Mouse (Mus musculus) CH12.LX (cell line): ENCODE data around the gene Bmpr2. TPM values are rescaled to one million over a fixed set of nuclear protein-coding genes. Genes with fewer than 3 reads are reported as not detected.

Experiments used
- DNase-seq: peaks from one replicate; pipeline ENCODE4 v3.0.0-alpha.2; 2013; ENCODE audit errors: extremely low read depth
- H3K27ac ChIP-seq: 2 replicates; pipeline ENCODE4 v1.5.1; 2012; ENCODE audit warnings: low read depth, mild to moderate bottlenecking, control low read depth, moderate library complexity; ENCODE audit not compliant: insufficient read depth
- H3K27me3 ChIP-seq: replicated peaks from 2 replicates; pipeline ENCODE3; 2012; ENCODE audit warnings: inconsistent platforms
- H3K36me3 ChIP-seq, 2 experiments: replicated peaks in 1 of 2; 2 replicates each; pipeline versions ENCODE3 to v1.6.1; 2012; ENCODE audit warnings: inconsistent platforms in 1 of 2, low read length in 1 of 2, mild to moderate bottlenecking in 1 of 2, mixed read lengths in 1 of 2, moderate library complexity in 1 of 2; ENCODE audit not compliant: control insufficient read depth in 1 of 2, insufficient read depth in 1 of 2
- H3K4me1 ChIP-seq, 2 experiments: 2 replicates each; pipeline ENCODE4 v1.6.1; 2012; ENCODE audit warnings: inconsistent platforms in 1 of 2, moderate library complexity in 1 of 2; ENCODE audit not compliant: insufficient read depth in 2 of 2, control insufficient read depth in 1 of 2
- H3K4me2 ChIP-seq: 2 replicates; pipeline ENCODE4 v1.6.1; 2012; ENCODE audit warnings: low read depth, mild to moderate bottlenecking, control low read depth; ENCODE audit not compliant: poor library complexity, insufficient read depth, severe bottlenecking
- H3K4me3 ChIP-seq, 3 experiments: fragments of 150-350 bp in 1 of 3; sonication (generic) in 1 of 3; replicated peaks in 1 of 3; 2 replicates each; pipeline versions ENCODE3 to v1.5.1; 2011 to 2012; ENCODE audit warnings: low read depth in 2 of 3, low read length in 2 of 3, mild to moderate bottlenecking in 2 of 3, moderate library complexity in 2 of 3, control low read depth in 1 of 3, improper control_type of control experiment in 1 of 3, inconsistent platforms in 1 of 3, mixed read lengths in 1 of 3; ENCODE audit not compliant: poor library complexity in 1 of 3
- H3K79me2 ChIP-seq: replicated peaks from 2 replicates; pipeline ENCODE4 v1.6.1; 2012; ENCODE audit warnings: mild to moderate bottlenecking, moderate library complexity; ENCODE audit not compliant: control insufficient read depth, poor library complexity, insufficient read depth, severe bottlenecking; ENCODE audit errors: extremely low read depth
- H3K9ac ChIP-seq: 2 replicates; pipeline ENCODE4 v1.6.1; 2012; ENCODE audit warnings: low read depth, mild to moderate bottlenecking, control low read depth, moderate library complexity; ENCODE audit not compliant: insufficient read depth
- H3K9me3 ChIP-seq: replicated peaks from 2 replicates; pipeline ENCODE3; 2012; ENCODE audit warnings: low read length, inconsistent platforms, mixed read lengths
- BHLHE40 ChIP-seq: IDR thresholded peaks from 2 replicates; pipeline ENCODE4 v1.6.1; 2011; ENCODE audit warnings: mild to moderate bottlenecking, low read depth, low read length, improper control_type of control experiment
- CHD2 ChIP-seq: IDR thresholded peaks from 2 replicates; pipeline ENCODE4 v1.6.1; 2011; ENCODE audit warnings: low read length, improper control_type of control experiment
- CTCF ChIP-seq, 2 experiments: IDR thresholded peaks in 1 of 2; conservative IDR thresholded peaks in 1 of 2; 2 replicates each; pipeline ENCODE4 v1.5.1; 2011 to 2012; ENCODE audit warnings: low read depth in 2 of 2, low read length in 2 of 2, improper control_type of control experiment in 1 of 2, inconsistent platforms in 1 of 2, mild to moderate bottlenecking in 1 of 2, moderate library complexity in 1 of 2
- E2F4 ChIP-seq: IDR thresholded peaks from 2 replicates; pipeline ENCODE4 v1.6.1; 2011; ENCODE audit warnings: low read depth, low read length, improper control_type of control experiment; ENCODE audit not compliant: insufficient replicate concordance
- EP300 ChIP-seq: IDR thresholded peaks from 2 replicates; pipeline ENCODE4 v1.6.1; 2011; ENCODE audit warnings: low read length, improper control_type of control experiment
- GABPA ChIP-seq: IDR thresholded peaks from 2 replicates; pipeline ENCODE4 v1.6.1; 2012; ENCODE audit warnings: low read depth, low read length, improper control_type of control experiment, inconsistent platforms; ENCODE audit not compliant: insufficient replicate concordance
- HCFC1 ChIP-seq: IDR thresholded peaks from 2 replicates; pipeline ENCODE4 v1.6.1; 2012; ENCODE audit warnings: low read depth, mild to moderate bottlenecking, inconsistent platforms, low read length, improper control_type of control experiment
- IRF4 ChIP-seq: IDR thresholded peaks from 2 replicates; pipeline ENCODE4 v1.6.1; 2014; ENCODE audit warnings: low read depth, mild to moderate bottlenecking, inconsistent platforms, low read length, improper control_type of control experiment
- MAFK ChIP-seq: IDR thresholded peaks from 2 replicates; pipeline ENCODE4 v1.6.1; 2011; ENCODE audit warnings: low read length, improper control_type of control experiment; ENCODE audit not compliant: insufficient replicate concordance
- MAX ChIP-seq: IDR thresholded peaks from 2 replicates; pipeline ENCODE4 v1.6.1; 2011; ENCODE audit warnings: low read length, improper control_type of control experiment
- MXI1 ChIP-seq: IDR thresholded peaks from 2 replicates; pipeline ENCODE4 v1.6.1; 2011; ENCODE audit warnings: mild to moderate bottlenecking, low read depth, low read length, improper control_type of control experiment
- NELFE ChIP-seq: IDR thresholded peaks from 2 replicates; pipeline ENCODE4 v1.6.1; 2011; ENCODE audit warnings: low read depth, low read length, improper control_type of control experiment
- NRF1 ChIP-seq: IDR thresholded peaks from 2 replicates; pipeline ENCODE4 v1.6.1; 2014; ENCODE audit warnings: low read depth, mild to moderate bottlenecking, inconsistent platforms, low read length, improper control_type of control experiment, moderate library complexity
- PAX5 ChIP-seq: IDR thresholded peaks from 2 replicates; pipeline ENCODE4 v1.6.1; 2012; ENCODE audit warnings: low read length, inconsistent platforms, mixed read lengths
- POLR2A ChIP-seq: IDR thresholded peaks from 2 replicates; pipeline ENCODE4 v1.6.1; 2011; ENCODE audit warnings: low read depth, mild to moderate bottlenecking, improper control_type of control experiment, low read length
- POLR2AphosphoS2 ChIP-seq: IDR thresholded peaks from 2 replicates; pipeline ENCODE4 v1.6.1; 2011; ENCODE audit warnings: low read depth, low read length, improper control_type of control experiment
- RAD21 ChIP-seq: IDR thresholded peaks from 2 replicates; pipeline ENCODE4 v1.6.1; 2011; ENCODE audit warnings: low read depth, mild to moderate bottlenecking, low read length, improper control_type of control experiment, moderate library complexity
- RCOR1 ChIP-seq: conservative IDR thresholded peaks from 2 replicates; pipeline ENCODE4 v1.6.1; 2012; ENCODE audit warnings: low read depth, mild to moderate bottlenecking, inconsistent platforms, low read length, improper control_type of control experiment
- SIN3A ChIP-seq: IDR thresholded peaks from 2 replicates; pipeline ENCODE4 v1.6.1; 2012; ENCODE audit warnings: low read length, improper control_type of control experiment, inconsistent platforms
- SMC3 ChIP-seq: IDR thresholded peaks from 2 replicates; pipeline ENCODE4 v1.6.1; 2011; ENCODE audit warnings: low read depth, low read length, improper control_type of control experiment
- TCF12 ChIP-seq: IDR thresholded peaks from 2 replicates; pipeline ENCODE4 v1.6.1; 2014; ENCODE audit warnings: low read depth, mild to moderate bottlenecking, inconsistent platforms, low read length, improper control_type of control experiment
- USF1 ChIP-seq: IDR thresholded peaks from 2 replicates; pipeline ENCODE4 v1.6.1; 2014; ENCODE audit warnings: low read depth, mild to moderate bottlenecking, inconsistent platforms, low read length, improper control_type of control experiment
- USF2 ChIP-seq: conservative IDR thresholded peaks from 2 replicates; pipeline ENCODE4 v1.6.1; 2011; ENCODE audit warnings: low read depth, low read length, improper control_type of control experiment
- ZC3H11A ChIP-seq: IDR thresholded peaks from 2 replicates; pipeline ENCODE4 v1.6.1; 2012; ENCODE audit warnings: low read depth, mild to moderate bottlenecking, inconsistent platforms, low read length, improper control_type of control experiment
- ZNF384 ChIP-seq: IDR thresholded peaks from 2 replicates; pipeline ENCODE4 v1.6.1; 2012; ENCODE audit warnings: low read depth, low read length, improper control_type of control experiment, inconsistent platforms
- dilution Hi-C: fragments of 300-500 bp; cut with MboI; formaldehyde crosslinking; loops from 2 replicates; pipeline ENCODE4 v1.14.3; 2020; ENCODE audit warnings: low sequenced_read_pairs; ENCODE audit not compliant: extremely low pct_unique_long_range_greater_than_20kb, extremely low pct_ligation_motif_present
- in situ Hi-C: fragments of 300-500 bp; cut with MboI; formaldehyde crosslinking; loops from 3 replicates; pipeline ENCODE4 v1.14.3; 2019; ENCODE audit warnings: low sequenced_read_pairs, low pct_ligation_motif_present, low pct_unique_long_range_greater_than_20kb, mixed read lengths
- polyA plus RNA-seq: library from polyadenylated mRNA; unstranded; fragments of >175 nt; gene quantifications from 2 replicates; pipeline ENCODE4 v1.2.1, GENCODE M21; 2012; ENCODE audit warnings: low read depth; ENCODE audit not compliant: insufficient read length
- total RNA-seq, 2 experiments: library from RNA; depleted of rRNA; stranded (reverse); fragments of 300-350 nt in 1 of 2; fragments of >200 nt in 1 of 2; gene quantifications; 2 replicates each; pipeline ENCODE4 v1.2.3; 2012 to 2014

Gene Bmpr2
- total and polyA plus RNA-seq, 3 experiments: 3.6 to 5.0 (median 4.7) TPM

DNA sequence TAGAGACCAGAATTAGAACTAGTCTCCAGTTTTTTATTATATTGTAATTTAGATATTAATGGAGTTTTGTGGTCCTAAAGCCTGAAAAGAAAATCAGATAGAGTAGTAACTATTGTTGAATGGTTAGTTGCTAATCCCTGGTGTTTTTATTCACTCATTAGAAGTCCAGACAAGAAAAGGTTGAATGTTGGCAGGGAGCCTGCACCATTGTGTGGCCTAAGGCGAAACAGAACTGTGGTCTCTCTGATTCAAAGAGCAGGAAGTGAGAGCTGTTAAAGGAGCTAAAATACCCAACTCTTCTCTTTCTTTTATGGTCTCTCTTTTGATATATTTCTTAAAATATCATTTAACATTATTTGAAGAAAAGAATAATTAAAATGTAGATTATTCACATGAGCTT lies 32.1 kb downstream of the Bmpr2 start:
- dilution Hi-C loops (no loop called here), in situ Hi-C loops (no loop called here)
- H3K9me3 ChIP-seq: no peaks in the 10 kb centered on the region
- H3K27ac ChIP-seq: no peak overlapping the region
- H3K4me3 ChIP-seq: no peak overlapping the region
- H3K79me2 ChIP-seq: 0 out of 2 replicates have a peak, but pooled peaks cover 4% of the 10 kb centered on the region
- H3K4me1 ChIP-seq: 0 out of 4 replicates have a peak, but pooled peaks cover 0 to 2% of the 10 kb centered on the region in 2 experiments
- H3K4me2 ChIP-seq: no peak overlapping the region
- no peak for DNase-seq
- no peaks in the 10 kb centered on the region for H3K27me3 ChIP-seq
- TF ChIP-seq USF1: no peak
- TF ChIP-seq MAFK: no peak
- no peak for TF ChIP-seq ZNF384
- TF ChIP-seq RCOR1: no peak
- TF ChIP-seq SIN3A: no peak
- no peak for TF ChIP-seq TCF12
- no peak for TF ChIP-seq PAX5
- no peak for TF ChIP-seq GABPA
- no peak for TF ChIP-seq USF2
- TF ChIP-seq HCFC1: no peak
- TF ChIP-seq E2F4: no peak
- no peak for TF ChIP-seq CTCF (conservative IDR thresholded peaks at IDR 0.05 in 1 of 2, IDR thresholded peaks at IDR 0.05 in 1 of 2; ENCODE audit: low read depth in 2 of 2, low read length in 2 of 2)
- TF ChIP-seq ZC3H11A: no peak
- no peak for TF ChIP-seq POLR2AphosphoS2
- no peak for TF ChIP-seq MXI1
- TF ChIP-seq EP300: no peak
- no peak for TF ChIP-seq NRF1
- TF ChIP-seq MAX: no peak
- H3K36me3 ChIP-seq: peaks cover 0 to 3% of the 10 kb centered on the region in 2 experiments
- no peak overlapping the region for H3K9ac ChIP-seq

DNA sequence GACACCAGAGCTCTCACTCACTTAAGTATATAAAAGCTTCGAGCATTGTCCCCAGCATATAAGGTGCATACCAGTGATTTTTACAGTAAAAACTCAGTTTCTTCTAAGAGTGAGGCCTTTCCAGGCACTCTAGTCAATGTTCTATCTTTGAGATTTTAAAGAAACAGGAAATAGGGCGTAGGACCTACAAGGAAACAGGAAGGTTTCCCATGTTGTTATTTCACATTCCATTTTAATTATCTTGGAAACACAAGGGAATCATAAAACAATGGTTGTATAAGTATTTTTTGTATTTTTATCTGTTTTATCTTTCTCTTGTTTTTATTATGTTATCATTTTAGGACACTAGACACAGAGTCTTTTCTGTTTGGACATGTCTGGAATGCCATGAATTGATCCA lies 34.7 kb downstream of the Bmpr2 start:
- dilution Hi-C loops: no loop called here
- H3K36me3 ChIP-seq: peaks cover 2 to 3% of the 10 kb centered on the region in 2 experiments
- DNase-seq: no peak
- H3K9ac ChIP-seq: no peak overlapping the region
- H3K27me3 ChIP-seq: no peaks in the 10 kb centered on the region
- TF ChIP-seq POLR2A: no peak
- no peak for TF ChIP-seq SMC3
- no peak for TF ChIP-seq NRF1
- no peak for TF ChIP-seq E2F4
- TF ChIP-seq RAD21: no peak
- no peak for TF ChIP-seq NELFE
- no peak for TF ChIP-seq MAFK
- no peak for TF ChIP-seq BHLHE40
- TF ChIP-seq CHD2: no peak
- TF ChIP-seq SIN3A: no peak
- TF ChIP-seq POLR2AphosphoS2: no peak
- TF ChIP-seq IRF4: no peak
- no peak overlapping the region for H3K27ac ChIP-seq
- 0 out of 2 replicates have a peak, but pooled peaks cover 2% of the 10 kb centered on the region for H3K79me2 ChIP-seq
- in situ Hi-C loops: no loop called here
- no peak overlapping the region for H3K4me3 ChIP-seq
- no peaks in the 10 kb centered on the region for H3K9me3 ChIP-seq
- H3K4me1 ChIP-seq: 0 out of 4 replicates have a peak, but pooled peaks cover 0 to 2% of the 10 kb centered on the region in 2 experiments
- no peak overlapping the region for H3K4me2 ChIP-seq
